Mouse (Mus musculus) heart, embryonic 14.5 days (tissue): ENCODE data around the gene Mrps21. TPM values are rescaled to one million over a fixed set of nuclear protein-coding genes. Genes with fewer than 3 reads are reported as not detected.

Experiments used
- ATAC-seq: fragments of 200-750 bp; cut with Nextera tagmentation; 2 replicates; pipeline ENCODE4 v1.8.0; 2017; ENCODE audit warnings: low read depth, moderate TSS enrichment; ENCODE audit not compliant: insufficient number of reproducible peaks, insufficient read depth, low FRiP score
- H3K27ac ChIP-seq, 2 experiments: fragments of 200-500 bp in 1 of 2; fragments of 300-500 bp in 1 of 2; sonication (generic) in 1 of 2; replicated peaks in 1 of 2; 2 replicates each; pipeline ENCODE4 v1.5.1; 2012 to 2014; ENCODE audit warnings: low read depth in 2 of 2, low read length in 2 of 2, control low read depth in 1 of 2, mild to moderate bottlenecking in 1 of 2, mixed read lengths in 1 of 2; ENCODE audit not compliant: control insufficient read depth in 1 of 2, insufficient read depth in 1 of 2
- H3K27me3 ChIP-seq: fragments of 300-500 bp; sonication (generic); 2 replicates; pipeline ENCODE4 v1.6.1; 2014; ENCODE audit warnings: mild to moderate bottlenecking, low read length, control low read depth; ENCODE audit not compliant: control insufficient read depth, insufficient read depth
- H3K36me3 ChIP-seq: fragments of 300-500 bp; sonication (generic); 2 replicates; pipeline ENCODE4 v1.6.1; 2014; ENCODE audit warnings: mild to moderate bottlenecking, control low read depth, low read length, mixed read lengths; ENCODE audit not compliant: control insufficient read depth, insufficient read depth
- H3K4me1 ChIP-seq, 2 experiments: fragments of 200-500 bp in 1 of 2; fragments of 300-500 bp in 1 of 2; sonication (generic) in 1 of 2; 2 replicates each; pipeline ENCODE4 v1.6.1; 2012 to 2014; ENCODE audit warnings: low read length in 2 of 2, control low read depth in 1 of 2, mixed read lengths in 1 of 2; ENCODE audit not compliant: control insufficient read depth in 2 of 2, insufficient read depth in 2 of 2
- H3K4me2 ChIP-seq: fragments of 300-500 bp; sonication (generic); 2 replicates; pipeline ENCODE4 v1.6.1; 2014; ENCODE audit warnings: mild to moderate bottlenecking, low read length
- H3K4me3 ChIP-seq, 2 experiments: fragments of 200-500 bp in 1 of 2; fragments of 300-500 bp in 1 of 2; sonication (generic) in 1 of 2; 2 replicates each; pipeline ENCODE4 v1.5.1; 2012 to 2014; ENCODE audit warnings: low read length in 2 of 2, mild to moderate bottlenecking in 2 of 2, control low read depth in 1 of 2, low read depth in 1 of 2, moderate library complexity in 1 of 2; ENCODE audit not compliant: control insufficient read depth in 1 of 2, insufficient read depth in 1 of 2
- H3K9ac ChIP-seq: fragments of 300-500 bp; sonication (generic); 2 replicates; pipeline ENCODE4 v1.6.1; 2014; ENCODE audit warnings: mild to moderate bottlenecking, low read length
- H3K9me3 ChIP-seq: fragments of 300-500 bp; sonication (generic); 2 replicates; pipeline ENCODE4 v1.6.1; 2016; ENCODE audit warnings: low read length, control low read depth; ENCODE audit not compliant: control insufficient read depth
- WGBS: fragments of 180-500 bp; shearing (Covaris S2); extraction: QIAGEN DNeasy Blood & Tissue Kit; methylation state at CpG from one replicate; pipeline ENCODE4 v1.1.7; 2014; 5-methylcytosine and 5-hydroxymethylcytosine counted together
- polyA plus RNA-seq: library from polyadenylated mRNA; unstranded; fragments of >200 nt; fragmentation: Nextera tagmentation; extraction: Ambion mirVana; gene quantifications from 2 replicates; pipeline ENCODE4 v1.2.1, GENCODE M21; 2014

Mrps21 gene
- polyA plus RNA-seq, 1 experiment from 2014 or later = 468 TPM

- Histone ChIP-seq H3K36me3 (peaks cover 31% of the 10 kb centered on the region), H3K27ac (no peak overlapping the region), H3K4me2 (no peak overlapping the region), H3K4me1 (peaks cover 14 to 26% of the 10 kb centered on the region in 2 experiments), H3K27me3 (no peaks in the 10 kb centered on the region), H3K4me3 (no peak overlapping the region), H3K9me3 (no peaks in the 10 kb centered on the region), H3K9ac (no peak overlapping the region)
- 73% methylated on average over 3 of the region's 3 CpGs for WGBS
- ATAC-seq = no peak
Measured at GRCm38 (mm10) chr3:95889664-95890063, 18.3 kb upstream of the Mrps21 start.

- Histone ChIP-seq H3K9ac (no peak overlapping the region), H3K36me3 (peaks cover 31% of the 10 kb centered on the region), H3K4me2 (no peak overlapping the region), H3K4me3 (no peak overlapping the region), H3K4me1 (peaks cover 13 to 21% of the 10 kb centered on the region in 2 experiments; a peak in 3 of 4 replicates), H3K27me3 (no peaks in the 10 kb centered on the region), H3K27ac (no peak overlapping the region), H3K9me3 (no peaks in the 10 kb centered on the region)
- 70% methylated on average over 4 of the region's 4 CpGs for WGBS
- ATAC-seq = no peak
Measured at GRCm38 (mm10) chr3:95887596-95887995, 16.3 kb upstream of the Mrps21 start.

- Histone ChIP-seq H3K9ac (no peak overlapping the region), H3K9me3 (no peaks in the 10 kb centered on the region), H3K4me1 (peaks cover 5 to 8% of the 10 kb centered on the region in 2 experiments; a peak in 2 of 4 replicates), H3K27ac (no peak overlapping the region), H3K4me3 (no peak overlapping the region), H3K27me3 (no peaks in the 10 kb centered on the region), H3K4me2 (no peak overlapping the region), H3K36me3 (peaks cover 31% of the 10 kb centered on the region)
- 92% methylated on average over 5 of the region's 5 CpGs for WGBS
- ATAC-seq = no peak
Measured at GRCm38 (mm10) chr3:95884400-95884799, 13.1 kb upstream of the Mrps21 start.

- H3K9me3 ChIP-seq = no peaks in the 10 kb centered on the region
- peak overlapping the region; percentile 43 to 58 for H3K4me3 ChIP-seq
- peak overlapping the region; percentile 43 to 57; a peak in 3 of 4 replicates for H3K27ac ChIP-seq
- WGBS = 2% methylated on average over 24 of the region's 24 CpGs
- H3K4me2 ChIP-seq = peak overlapping the region; percentile 93
- peaks cover 24% of the 10 kb centered on the region for H3K36me3 ChIP-seq
- no peaks in the 10 kb centered on the region for H3K27me3 ChIP-seq
- ATAC-seq = no peak
- peaks cover 5 to 8% of the 10 kb centered on the region in 2 experiments; a peak in 2 of 4 replicates for H3K4me1 ChIP-seq
- H3K9ac ChIP-seq = peak overlapping the region; percentile 65
Measured at GRCm38 (mm10) chr3:95882816-95883425, 11.6 kb upstream of the Mrps21 start.

GRCm38 (mm10) chr3:95881979-95882815, 10.9 kb upstream of the Mrps21 start, which contains the start of gene Ciart:
Gene Ciart (minus strand): TSS chr3:95882251.
- Histone ChIP-seq H3K9ac (peak within 1 kb of the TSS; percentile 67), H3K4me1 (peaks cover 5 to 8% of the 10 kb centered on the region in 2 experiments; a peak in 2 of 4 replicates), H3K36me3 (peaks cover 18% of the 10 kb centered on the region), H3K27me3 (no peaks in the 10 kb centered on the region), H3K4me2 (peak within 1 kb of the TSS; percentile 93), H3K9me3 (no peaks in the 10 kb centered on the region), H3K4me3 (peak within 1 kb of the TSS; percentile 57 to 58), H3K27ac (peak within 1 kb of the TSS; percentile 43 to 57; a peak in 3 of 4 replicates)
- peak; percentile 98 for ATAC-seq
- WGBS = under 1% methylated on average over 66 of the region's 66 CpGs

GRCm38 (mm10) chr3:95879063-95879462, 7.7 kb upstream of the Mrps21 start:
- ATAC-seq = no peak
- Histone ChIP-seq H3K9me3 (no peaks in the 10 kb centered on the region), H3K4me3 (no peak overlapping the region), H3K9ac (no peak overlapping the region), H3K27me3 (no peaks in the 10 kb centered on the region), H3K4me2 (no peak overlapping the region), H3K36me3 (peaks cover 13% of the 10 kb centered on the region), H3K4me1 (peaks cover 5 to 8% of the 10 kb centered on the region in 2 experiments; a peak in 2 of 4 replicates), H3K27ac (no peak overlapping the region)
- WGBS = 89% methylated on average over 4 of the region's 4 CpGs

- Histone ChIP-seq H3K4me1 (peaks cover 0 to 11% of the 10 kb centered on the region in 2 experiments; a peak in 2 of 4 replicates), H3K9ac (peak overlapping the region; percentile 87), H3K36me3 (peaks cover 38% of the 10 kb centered on the region), H3K27me3 (no peaks in the 10 kb centered on the region), H3K27ac (peak overlapping the region in 1 of 2 experiments; percentile 86; a peak in 2 of 4 replicates), H3K4me2 (peak overlapping the region; percentile 72), H3K4me3 (peak overlapping the region; percentile 75 to 97), H3K9me3 (no peaks in the 10 kb centered on the region)
- WGBS = 61% methylated on average over 7 of the region's 7 CpGs
- ATAC-seq = no peak
Measured at GRCm38 (mm10) chr3:95872048-95872447, 729 bp upstream of the Mrps21 start.
